Mouse (Mus musculus) lung, postnatal 0 days (tissue): Measurements from ENCODE around the gene Trim44.

ENCODE experiments used
- CTCF ChIP-seq: IDR thresholded peaks from 2 replicates; pipeline ENCODE4 v1.5.1; 2016; ENCODE audit warnings: antibody characterized with exemption, mild to moderate bottlenecking
- EP300 ChIP-seq: IDR thresholded peaks from 2 replicates; pipeline ENCODE4 v1.6.1; 2016; ENCODE audit warnings: antibody characterized with exemption, mild to moderate bottlenecking, control low read depth

DNA sequence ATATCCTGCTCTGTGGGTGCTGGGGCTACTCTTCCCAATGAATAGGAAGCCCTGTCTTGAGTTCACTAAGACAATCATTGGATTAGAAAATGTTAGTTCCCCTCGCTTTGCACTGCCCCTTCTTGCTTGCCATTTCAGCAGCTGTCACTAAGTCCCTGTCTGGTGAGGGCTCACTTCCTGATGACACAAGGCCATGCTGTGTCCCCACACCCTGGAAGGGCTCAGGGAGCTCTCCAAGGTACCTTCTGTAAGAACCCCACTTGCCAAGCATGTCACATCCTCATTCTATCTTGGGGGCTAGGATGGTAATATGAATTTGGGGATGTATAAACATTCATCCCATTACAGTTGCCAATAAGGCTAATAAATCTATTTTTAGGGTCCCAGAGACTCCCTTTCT lies 129.7 kb downstream of the Trim44 start:
- no peak for TF ChIP-seq CTCF
- no peak for TF ChIP-seq EP300
